Mouse (Mus musculus): ENCODE measurements at regions not wholly inside any gene's neighbourhood (a gene's known extent, or its start where the extent isn't known, plus 50 kb on each side); places are given as distances from the start of the nearest gene placed in this dataset.

DNA sequence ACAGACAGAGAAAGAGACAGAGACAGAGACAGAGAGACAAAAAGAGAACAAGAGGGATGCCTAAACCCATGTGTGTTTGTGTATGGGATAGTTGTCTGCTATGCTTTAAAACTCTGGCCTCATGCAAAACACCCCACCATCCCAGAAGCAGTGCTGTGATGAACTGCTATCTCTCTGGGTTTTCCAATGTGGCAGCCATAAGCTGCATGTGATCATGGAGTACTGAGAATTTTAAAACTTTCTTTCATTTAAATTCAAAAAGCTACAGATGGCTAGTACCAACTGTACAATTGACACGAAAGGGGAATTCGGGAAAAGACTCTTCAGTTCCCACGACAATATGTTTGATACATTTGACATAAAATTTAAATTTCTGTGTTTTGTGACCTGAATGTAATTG lies 1041.1 kb downstream of the D3Ertd751e start:
- TF ChIP-seq EP300 (optimal IDR thresholded peaks at IDR 0.05) (no peak), CTCF (IDR thresholded peaks at IDR 0.05; ENCODE audit: low read depth) (no peak)
